Mouse (Mus musculus) neural tube, embryonic 14.5 days (tissue): Measurements from ENCODE around the gene Rhag. TPM values are rescaled to one million over a fixed set of nuclear protein-coding genes. Genes with fewer than 3 reads are reported as not detected.

Experiments used
- ATAC-seq: fragments of 200-750 bp; cut with Nextera tagmentation; 2 replicates; pipeline ENCODE4 v1.8.0; 2017; ENCODE audit warnings: low read depth, mild to moderate bottlenecking, moderate TSS enrichment, moderate library complexity
- H3K27ac ChIP-seq: fragments of 300-500 bp; sonication (generic); 2 replicates; pipeline ENCODE4 v1.5.1; 2014; ENCODE audit warnings: low read depth, mild to moderate bottlenecking, control low read depth, low read length, moderate library complexity, mixed read lengths
- H3K27me3 ChIP-seq: fragments of 300-500 bp; sonication (generic); 2 replicates; pipeline ENCODE4 v1.6.1; 2014; ENCODE audit warnings: low read length; ENCODE audit not compliant: control insufficient read depth, insufficient read depth
- H3K36me3 ChIP-seq: fragments of 300-500 bp; sonication (generic); 2 replicates; pipeline ENCODE4 v1.6.1; 2014; ENCODE audit warnings: low read length, mixed read lengths; ENCODE audit not compliant: control insufficient read depth, insufficient read depth
- H3K4me1 ChIP-seq: fragments of 300-500 bp; sonication (generic); 2 replicates; pipeline ENCODE4 v1.6.1; 2014; ENCODE audit warnings: low read length; ENCODE audit not compliant: control insufficient read depth, insufficient read depth
- H3K4me2 ChIP-seq: fragments of 300-500 bp; sonication (generic); 2 replicates; pipeline ENCODE4 v1.6.1; 2014; ENCODE audit warnings: mild to moderate bottlenecking, low read depth, low read length, control low read depth
- H3K4me3 ChIP-seq: fragments of 300-500 bp; sonication (generic); 2 replicates; pipeline ENCODE4 v1.5.1; 2014; ENCODE audit warnings: low read depth, low read length, control low read depth, mixed read lengths
- H3K9ac ChIP-seq: fragments of 300-500 bp; sonication (generic); replicated peaks from 2 replicates; pipeline ENCODE4 v1.6.1; 2014; ENCODE audit warnings: low read depth, mild to moderate bottlenecking, control low read depth, low read length, mixed read lengths
- H3K9me3 ChIP-seq: fragments of 300-500 bp; sonication (generic); 2 replicates; pipeline ENCODE4 v1.6.1; 2016; ENCODE audit warnings: low read length; ENCODE audit not compliant: control insufficient read depth
- WGBS: fragments of 180-500 bp; shearing (Covaris S2); extraction: QIAGEN DNeasy Blood & Tissue Kit; methylation state at CpG from one replicate; pipeline ENCODE4 v1.1.7; 2014; 5-methylcytosine and 5-hydroxymethylcytosine counted together
- polyA plus RNA-seq: library from polyadenylated mRNA; unstranded; fragments of >200 nt; fragmentation: Nextera tagmentation; extraction: Ambion mirVana; gene quantifications from 2 replicates; pipeline ENCODE4 v1.2.1, GENCODE M21; 2014

The Rhag gene
- polyA plus RNA-seq, 1 experiment from 2014 or later, result 0.20 TPM

GRCm38 (mm10) chr17:40811560-40811959, 634 bp downstream of the Rhag start:
- 86% methylated on average over 1 of the region's 1 CpGs for WGBS
- no peak for ATAC-seq

GRCm38 (mm10) chr17:40812259-40812658, 1.3 kb downstream of the Rhag start:
- H3K27me3 ChIP-seq, result no peaks in the 10 kb centered on the region
- no peak overlapping the region for H3K27ac ChIP-seq
- H3K4me3 ChIP-seq, result no peak overlapping the region
- H3K36me3 ChIP-seq, result no peaks in the 10 kb centered on the region
- no peak overlapping the region for H3K4me2 ChIP-seq
- H3K4me1 ChIP-seq, result no peaks in the 10 kb centered on the region
- no peak for ATAC-seq
- 76% methylated on average over 2 of the region's 2 CpGs for WGBS
- H3K9ac ChIP-seq, result no peak overlapping the region
- H3K9me3 ChIP-seq, result no peaks in the 10 kb centered on the region

More at GRCm38 (mm10) chr17:40811560-40811959, 634 bp downstream of the Rhag start:
- Histone ChIP-seq H3K36me3 (no peaks in the 10 kb centered on the region), H3K4me2 (no peak overlapping the region), H3K4me3 (no peak overlapping the region), H3K9me3 (no peaks in the 10 kb centered on the region), H3K27me3 (no peaks in the 10 kb centered on the region), H3K27ac (no peak overlapping the region), H3K9ac (no peak overlapping the region), H3K4me1 (no peaks in the 10 kb centered on the region)

GRCm38 (mm10) chr17:40817340-40817943, 6.5 kb downstream of the Rhag start:
- 75% methylated on average over 4 of the region's 4 CpGs for WGBS
- no peaks in the 10 kb centered on the region for H3K27me3 ChIP-seq

GRCm38 (mm10) chr17:40821477-40821876, 10.6 kb downstream of the Rhag start:
- no peaks in the 10 kb centered on the region for H3K9me3 ChIP-seq
- H3K27ac ChIP-seq, result no peak overlapping the region
- no peak overlapping the region for H3K4me2 ChIP-seq
- no peaks in the 10 kb centered on the region for H3K4me1 ChIP-seq
- H3K27me3 ChIP-seq, result no peaks in the 10 kb centered on the region
- 84% methylated on average over 9 of the region's 9 CpGs for WGBS
- no peak overlapping the region for H3K4me3 ChIP-seq
- no peak for ATAC-seq
- no peaks in the 10 kb centered on the region for H3K36me3 ChIP-seq
- H3K9ac ChIP-seq, result no peak overlapping the region

More at GRCm38 (mm10) chr17:40817340-40817943, 6.5 kb downstream of the Rhag start:
- H3K27ac ChIP-seq, result no peak overlapping the region
- no peak overlapping the region for H3K4me3 ChIP-seq
- H3K9me3 ChIP-seq, result no peaks in the 10 kb centered on the region
- no peaks in the 10 kb centered on the region for H3K4me1 ChIP-seq
- H3K9ac ChIP-seq, result no peak overlapping the region
- no peak overlapping the region for H3K4me2 ChIP-seq
- ATAC-seq, result no peak
- no peaks in the 10 kb centered on the region for H3K36me3 ChIP-seq

- Histone ChIP-seq H3K9ac (no peak overlapping the region), H3K27ac (no peak overlapping the region), H3K27me3 (no peaks in the 10 kb centered on the region), H3K9me3 (no peaks in the 10 kb centered on the region), H3K4me3 (no peak overlapping the region), H3K36me3 (no peaks in the 10 kb centered on the region), H3K4me1 (no peaks in the 10 kb centered on the region), H3K4me2 (no peak overlapping the region)
- 31% methylated on average over 4 of the region's 4 CpGs for WGBS
- ATAC-seq, result no peak
Observed at GRCm38 (mm10) chr17:40823817-40824216, 12.9 kb downstream of the Rhag start.

GRCm38 (mm10) chr17:40824549-40824948, 13.6 kb downstream of the Rhag start:
- 59% methylated on average over 8 of the region's 8 CpGs for WGBS
- H3K9me3 ChIP-seq, result no peaks in the 10 kb centered on the region
- H3K4me1 ChIP-seq, result no peaks in the 10 kb centered on the region
- no peak overlapping the region for H3K9ac ChIP-seq
- H3K4me2 ChIP-seq, result no peak overlapping the region
- no peaks in the 10 kb centered on the region for H3K27me3 ChIP-seq
- no peaks in the 10 kb centered on the region for H3K36me3 ChIP-seq
- H3K27ac ChIP-seq, result no peak overlapping the region
- ATAC-seq, result no peak
- H3K4me3 ChIP-seq, result no peak overlapping the region

GRCm38 (mm10) chr17:40831870-40832269, 20.9 kb downstream of the Rhag start:
- H3K9me3 ChIP-seq, result no peaks in the 10 kb centered on the region
- WGBS, result 58% methylated on average over 2 of the region's 2 CpGs
- ATAC-seq, result no peak
- H3K36me3 ChIP-seq, result no peaks in the 10 kb centered on the region
- no peaks in the 10 kb centered on the region for H3K4me1 ChIP-seq
- no peaks in the 10 kb centered on the region for H3K27me3 ChIP-seq
- no peak overlapping the region for H3K4me2 ChIP-seq
- no peak overlapping the region for H3K9ac ChIP-seq
- no peak overlapping the region for H3K27ac ChIP-seq
- no peak overlapping the region for H3K4me3 ChIP-seq

- ATAC-seq, result peak; percentile 61; the same call in 1 of the 2 replicates
- Histone ChIP-seq H3K36me3 (no peaks in the 10 kb centered on the region), H3K27me3 (no peaks in the 10 kb centered on the region), H3K9me3 (no peaks in the 10 kb centered on the region), H3K27ac (no peak overlapping the region), H3K4me2 (no peak overlapping the region), H3K9ac (no peak overlapping the region), H3K4me3 (no peak overlapping the region), H3K4me1 (no peaks in the 10 kb centered on the region)
Observed at GRCm38 (mm10) chr17:40837308-40837707, 26.4 kb downstream of the Rhag start.

GRCm38 (mm10) chr17:40855065-40855464, 44.1 kb downstream of the Rhag start:
- Histone ChIP-seq H3K27me3 (no peaks in the 10 kb centered on the region), H3K36me3 (no peaks in the 10 kb centered on the region), H3K9me3 (no peaks in the 10 kb centered on the region), H3K4me3 (no peak overlapping the region), H3K4me2 (no peak overlapping the region), H3K27ac (no peak overlapping the region), H3K9ac (no peak overlapping the region), H3K4me1 (no peaks in the 10 kb centered on the region)
- ATAC-seq, result no peak
